Mouse (Mus musculus): Measurements from ENCODE around the gene Fgg. TPM values are rescaled to one million over a fixed set of nuclear protein-coding genes. Genes with fewer than 3 reads are reported as not detected.

The Fgg gene
- polyA plus RNA-seq (2012; rRNA removed) = 0.68 and 0.77 TPM in 2 replicates
- 0.19 TPM in 1 of 2 replicates, not detected in the other for polyA plus RNA-seq (2014; fragmentation: Nextera tagmentation; extraction: Ambion mirVana)

DNA sequence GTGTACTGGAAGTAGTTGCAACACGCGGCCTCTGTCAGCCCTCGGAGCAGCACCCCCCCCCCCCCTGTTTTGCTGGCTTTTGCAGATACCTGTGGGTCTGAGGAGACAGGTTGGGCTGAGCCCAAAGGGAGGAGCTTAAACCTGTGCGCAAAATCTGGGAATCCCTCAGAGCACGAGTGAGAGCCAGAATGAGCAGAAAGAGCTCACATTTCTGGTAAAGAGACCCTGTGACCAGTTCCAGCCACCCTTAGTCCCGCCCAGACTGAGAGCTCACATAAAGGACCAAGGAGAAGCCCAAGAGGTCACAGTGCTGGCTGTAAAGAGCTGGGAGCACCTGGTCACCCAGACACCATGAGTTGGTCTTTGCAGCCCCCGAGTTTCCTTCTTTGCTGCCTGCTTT lies at the start of gene Fgg:
Gene Fgg, plus strand, starts transcription at position 168 of the 400 bp plus-strand sequence.
- Histone ChIP-seq H3K27ac (replicated peaks; ENCODE audit: low read depth, low read length) (no peak within 1 kb of the TSS), H3K9ac (ENCODE audit: low read depth, low read length, severe bottlenecking) (no peak within 1 kb of the TSS), H3K4me2 (replicated peaks; ENCODE audit: low read depth, low read length, severe bottlenecking) (no peak within 1 kb of the TSS), H3K4me1 (ENCODE audit: control insufficient read depth, insufficient read depth, low read length) (no peaks in the 10 kb centered on the region), H3K4me3 (replicated peaks; ENCODE audit: low read length) (no peak within 1 kb of the TSS), H3K27me3 (ENCODE audit: control insufficient read depth, insufficient read depth, low read length) (no peaks in the 10 kb centered on the region), H3K9me3 (ENCODE audit: control insufficient read depth, low read length) (no peaks in the 10 kb centered on the region), H3K36me3 (ENCODE audit: control insufficient read depth, insufficient read depth, low read length) (no peaks in the 10 kb centered on the region)
- no peak for ATAC-seq (ENCODE audit: low FRiP score, low read depth)
- no peak for DNase-seq (ENCODE audit: low spot score)
- TF ChIP-seq POLR2A (IDR thresholded peaks at IDR 0.05; ENCODE audit: borderline replicate concordance, extremely low read depth, insufficient read depth, insufficient read length) = no peak
- WGBS = 27% methylated on average over 7 of the region's 7 CpGs

DNA sequence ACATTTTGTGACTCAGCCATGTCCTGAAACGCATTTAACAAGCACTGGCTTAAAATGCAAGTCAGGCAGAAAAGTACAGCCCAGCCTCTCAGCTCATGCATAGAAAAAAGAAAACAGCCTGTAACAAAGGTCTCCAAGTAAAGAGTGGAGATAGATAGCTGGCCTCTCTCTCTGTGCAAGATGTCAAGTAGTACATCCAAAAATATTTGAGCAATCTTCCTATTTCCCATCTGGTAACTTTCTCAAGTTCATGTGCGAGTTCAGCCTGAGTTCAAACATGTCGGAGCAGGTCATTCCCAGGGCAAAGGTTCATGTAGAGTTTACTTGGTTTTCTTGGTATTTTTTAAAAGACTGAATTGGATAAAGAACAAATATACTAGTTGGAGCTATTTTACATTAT lies 36.5 kb upstream of the Fgg start:
- H3K4me2 ChIP-seq (replicated peaks; ENCODE audit: low read depth, low read length, severe bottlenecking) = no peak overlapping the region
- no peak overlapping the region for H3K4me3 ChIP-seq (replicated peaks; ENCODE audit: low read length)
- H3K27me3 ChIP-seq (ENCODE audit: control insufficient read depth, insufficient read depth, low read length) = no peaks in the 10 kb centered on the region
- H3K9ac ChIP-seq (ENCODE audit: low read depth, low read length, severe bottlenecking) = no peak overlapping the region
- H3K27ac ChIP-seq (replicated peaks; ENCODE audit: low read depth, low read length) = no peak overlapping the region
- H3K36me3 ChIP-seq (ENCODE audit: control insufficient read depth, insufficient read depth, low read length) = no peaks in the 10 kb centered on the region
- peak; percentile 34; the same call in 1 of the 2 replicates for ATAC-seq (ENCODE audit: low FRiP score, low read depth)
- 62% methylated on average over 3 of the region's 3 CpGs for WGBS
- no peaks in the 10 kb centered on the region for H3K9me3 ChIP-seq (ENCODE audit: control insufficient read depth, low read length)
- peak; percentile 54 for DNase-seq (ENCODE audit: low spot score)
- no peak for TF ChIP-seq POLR2A (IDR thresholded peaks at IDR 0.05; ENCODE audit: borderline replicate concordance, extremely low read depth, insufficient read depth, insufficient read length)
- H3K4me1 ChIP-seq (ENCODE audit: control insufficient read depth, insufficient read depth, low read length) = no peaks in the 10 kb centered on the region

DNA sequence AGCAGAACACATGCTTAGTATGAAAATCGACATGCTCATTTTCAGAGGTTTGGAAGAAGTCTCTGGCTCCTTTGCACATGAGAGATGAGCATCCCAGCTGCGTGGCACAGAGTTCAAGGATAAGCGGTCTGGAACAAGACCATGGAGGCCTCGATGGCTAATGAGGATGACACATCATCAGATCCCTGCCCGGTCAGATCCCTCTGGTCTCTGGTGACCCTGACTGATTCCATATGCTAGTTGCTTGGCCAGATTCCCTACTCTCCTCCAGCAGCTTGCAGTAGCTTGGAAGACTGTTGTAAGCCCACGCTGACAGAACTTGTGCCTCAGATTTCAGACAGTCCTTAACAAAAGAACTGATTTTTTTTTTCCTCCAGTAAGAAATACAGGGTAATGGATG lies 26.7 kb upstream of the Fgg start:
- WGBS = 76% methylated on average over 6 of the region's 6 CpGs

DNA sequence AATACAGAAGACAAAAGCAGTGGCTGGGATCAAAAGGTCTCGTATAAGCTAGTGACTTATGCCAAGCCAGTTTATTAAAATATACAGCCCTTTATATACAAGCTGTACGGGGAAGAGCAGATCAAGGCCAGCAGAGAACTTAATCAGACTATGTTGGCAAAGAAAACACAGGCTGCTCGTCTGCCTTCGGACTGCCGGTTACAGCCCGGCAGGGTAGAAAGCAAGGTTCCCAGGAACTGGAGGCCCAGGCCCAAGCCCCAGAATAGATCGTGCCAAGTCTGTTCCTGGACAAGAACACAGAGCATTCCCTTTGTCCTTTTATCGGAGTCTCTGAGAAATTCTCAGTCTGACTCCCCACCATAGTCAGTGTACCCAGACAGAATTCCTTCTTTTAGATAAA lies 25.7 kb upstream of the Fgg start:
- H3K4me3 ChIP-seq (replicated peaks; ENCODE audit: low read length) = no peak overlapping the region
- TF ChIP-seq POLR2A (IDR thresholded peaks at IDR 0.05; ENCODE audit: borderline replicate concordance, extremely low read depth, insufficient read depth, insufficient read length) = no peak
- no peak overlapping the region for H3K27ac ChIP-seq (replicated peaks; ENCODE audit: low read depth, low read length)
- H3K4me1 ChIP-seq (ENCODE audit: control insufficient read depth, insufficient read depth, low read length) = no peaks in the 10 kb centered on the region
- 68% methylated on average over 8 of the region's 8 CpGs for WGBS
- H3K9me3 ChIP-seq (ENCODE audit: control insufficient read depth, low read length) = no peaks in the 10 kb centered on the region
- H3K9ac ChIP-seq (ENCODE audit: low read depth, low read length, severe bottlenecking) = no peak overlapping the region
- ATAC-seq (ENCODE audit: low FRiP score, low read depth) (no peak), DNase-seq (ENCODE audit: low spot score) (no peak)
- no peaks in the 10 kb centered on the region for H3K36me3 ChIP-seq (ENCODE audit: control insufficient read depth, insufficient read depth, low read length)
- H3K27me3 ChIP-seq (ENCODE audit: control insufficient read depth, insufficient read depth, low read length) = no peaks in the 10 kb centered on the region
- no peak overlapping the region for H3K4me2 ChIP-seq (replicated peaks; ENCODE audit: low read depth, low read length, severe bottlenecking)

More for the DNA sequence above, 26.7 kb upstream of the Fgg start:
- TF ChIP-seq POLR2A (IDR thresholded peaks at IDR 0.05; ENCODE audit: borderline replicate concordance, extremely low read depth, insufficient read depth, insufficient read length) = no peak
- Histone ChIP-seq H3K36me3 (ENCODE audit: control insufficient read depth, insufficient read depth, low read length) (no peaks in the 10 kb centered on the region), H3K9ac (ENCODE audit: low read depth, low read length, severe bottlenecking) (no peak overlapping the region), H3K4me3 (replicated peaks; ENCODE audit: low read length) (no peak overlapping the region), H3K27me3 (ENCODE audit: control insufficient read depth, insufficient read depth, low read length) (no peaks in the 10 kb centered on the region), H3K4me2 (replicated peaks; ENCODE audit: low read depth, low read length, severe bottlenecking) (no peak overlapping the region), H3K9me3 (ENCODE audit: control insufficient read depth, low read length) (no peaks in the 10 kb centered on the region), H3K27ac (replicated peaks; ENCODE audit: low read depth, low read length) (no peak overlapping the region), H3K4me1 (ENCODE audit: control insufficient read depth, insufficient read depth, low read length) (no peaks in the 10 kb centered on the region)
- ATAC-seq (ENCODE audit: low FRiP score, low read depth) (no peak), DNase-seq (ENCODE audit: low spot score) (peak; percentile 75)

DNA sequence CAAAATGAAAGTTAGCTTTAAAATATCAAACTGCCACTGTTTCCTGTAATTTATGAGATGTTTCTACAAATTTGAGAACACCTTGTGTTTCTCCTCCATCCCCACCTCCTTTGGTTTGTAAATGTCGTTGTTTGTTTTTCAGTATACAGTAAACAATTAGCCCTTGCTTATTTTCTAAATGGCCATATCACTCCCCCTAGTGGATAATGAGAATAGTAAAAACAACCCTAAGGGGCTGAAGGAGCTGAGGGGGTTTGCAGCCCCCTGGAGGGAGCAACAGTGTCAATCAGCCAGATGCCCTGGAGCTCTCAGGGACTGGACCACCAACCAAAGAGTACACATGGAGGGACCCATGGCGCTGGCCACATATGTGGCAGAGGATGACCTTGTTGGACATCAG lies 22.7 kb upstream of the Fgg start:
- no peaks in the 10 kb centered on the region for H3K9me3 ChIP-seq (ENCODE audit: control insufficient read depth, low read length)
- no peaks in the 10 kb centered on the region for H3K36me3 ChIP-seq (ENCODE audit: control insufficient read depth, insufficient read depth, low read length)
- H3K4me2 ChIP-seq (replicated peaks; ENCODE audit: low read depth, low read length, severe bottlenecking) = no peak overlapping the region
- ATAC-seq (ENCODE audit: low FRiP score, low read depth) (no peak), DNase-seq (ENCODE audit: low spot score) (no peak)
- 78% methylated on average over 2 of the region's 2 CpGs for WGBS
- H3K4me1 ChIP-seq (ENCODE audit: control insufficient read depth, insufficient read depth, low read length) = no peaks in the 10 kb centered on the region
- no peak overlapping the region for H3K9ac ChIP-seq (ENCODE audit: low read depth, low read length, severe bottlenecking)
- no peak overlapping the region for H3K4me3 ChIP-seq (replicated peaks; ENCODE audit: low read length)
- no peak for TF ChIP-seq POLR2A (IDR thresholded peaks at IDR 0.05; ENCODE audit: borderline replicate concordance, extremely low read depth, insufficient read depth, insufficient read length)
- no peaks in the 10 kb centered on the region for H3K27me3 ChIP-seq (ENCODE audit: control insufficient read depth, insufficient read depth, low read length)
- no peak overlapping the region for H3K27ac ChIP-seq (replicated peaks; ENCODE audit: low read depth, low read length)

DNA sequence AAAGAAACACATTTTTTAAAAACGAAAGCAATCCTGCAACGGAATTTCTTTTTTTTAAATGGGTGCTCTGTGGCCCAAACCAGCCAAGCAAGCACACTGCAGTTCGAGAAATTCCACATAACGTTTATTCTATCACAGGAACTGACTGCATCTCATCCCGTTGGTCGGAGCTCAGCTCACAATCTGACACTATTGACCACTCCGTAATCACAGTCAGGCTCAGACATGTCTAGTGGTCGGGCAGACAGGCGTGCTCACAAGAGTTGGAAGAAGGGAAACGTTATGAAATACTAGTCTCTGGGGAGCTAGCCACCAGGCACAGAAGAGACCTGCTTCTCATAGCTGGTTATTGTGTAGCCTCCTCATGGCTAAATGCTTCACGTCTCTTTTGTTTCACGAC lies 15.6 kb upstream of the Fgg start:
- H3K4me3 ChIP-seq (replicated peaks; ENCODE audit: low read length) = no peak overlapping the region
- no peaks in the 10 kb centered on the region; the same call in 1 of the 2 replicates for H3K27me3 ChIP-seq (ENCODE audit: control insufficient read depth, insufficient read depth, low read length)
- H3K27ac ChIP-seq (replicated peaks; ENCODE audit: low read depth, low read length) = no peak overlapping the region
- no peak overlapping the region for H3K9ac ChIP-seq (ENCODE audit: low read depth, low read length, severe bottlenecking)
- no peak for ATAC-seq (ENCODE audit: low FRiP score, low read depth)
- TF ChIP-seq POLR2A (IDR thresholded peaks at IDR 0.05; ENCODE audit: borderline replicate concordance, extremely low read depth, insufficient read depth, insufficient read length) = no peak
- H3K9me3 ChIP-seq (ENCODE audit: control insufficient read depth, low read length) = no peaks in the 10 kb centered on the region
- no peak overlapping the region for H3K4me2 ChIP-seq (replicated peaks; ENCODE audit: low read depth, low read length, severe bottlenecking)
- H3K36me3 ChIP-seq (ENCODE audit: control insufficient read depth, insufficient read depth, low read length) = no peaks in the 10 kb centered on the region
- 71% methylated on average over 12 of the region's 12 CpGs for WGBS
- peaks cover 8% of the 10 kb centered on the region for H3K4me1 ChIP-seq (ENCODE audit: control insufficient read depth, insufficient read depth, low read length)
- no peak for DNase-seq (ENCODE audit: low spot score)
